Mouse (Mus musculus) ES-E14 (cell line): ENCODE data around the gene Dtd1.

Source experiments
- CHD2 ChIP-seq: IDR thresholded peaks from 2 replicates; pipeline ENCODE4 v1.6.1; 2014; ENCODE audit warnings: mild to moderate bottlenecking, low read depth, low read length, inconsistent platforms
- MAFK ChIP-seq: IDR thresholded peaks from 2 replicates; pipeline ENCODE4 v1.6.1; 2014; ENCODE audit warnings: mild to moderate bottlenecking, low read depth, low read length, inconsistent platforms; ENCODE audit not compliant: insufficient read depth

DNA sequence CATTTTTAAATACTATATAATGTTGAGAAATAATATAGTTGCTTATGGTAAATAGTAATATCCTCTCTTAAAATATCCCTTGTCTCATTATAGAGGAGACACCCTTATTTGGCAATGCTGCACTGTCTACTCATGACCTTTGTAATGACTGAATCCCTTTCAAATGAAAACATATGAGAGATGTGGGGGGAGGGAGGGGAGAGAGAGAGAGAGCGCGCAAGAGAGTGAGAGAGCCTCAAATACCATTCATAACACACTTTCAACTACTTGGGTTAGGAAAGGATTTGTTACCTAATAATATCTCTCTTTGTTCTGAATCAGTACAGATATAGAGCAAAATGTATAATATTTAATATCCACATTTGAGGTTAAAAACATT lies 169.4 kb downstream of the Dtd1 start:
- TF ChIP-seq CHD2 (no peak), MAFK (no peak)
